Mouse (Mus musculus) lung, embryonic 14.5 days (tissue): ENCODE results near the gene Fosl2. TPM values are rescaled to one million over a fixed set of nuclear protein-coding genes. Genes with fewer than 3 reads are reported as not detected.
"Not testable (repeated sequence)": the region's sequence is repeated elsewhere in the genome, so short reads cannot be mapped to it uniquely, and the experiment has no call there.

Experiments used
- ATAC-seq: fragments of 200-750 bp; cut with Nextera tagmentation; 2 replicates; pipeline ENCODE4 v1.8.0; 2017; ENCODE audit warnings: mild to moderate bottlenecking, moderate TSS enrichment, moderate library complexity; ENCODE audit not compliant: insufficient read depth
- DNase-seq: peaks from one replicate; pipeline ENCODE4 v3.0.0-alpha.2; 2015
- H3K27ac ChIP-seq: fragments of 300-500 bp; sonication (generic); 2 replicates; pipeline ENCODE4 v1.5.1; 2014; ENCODE audit warnings: low read depth, mild to moderate bottlenecking, moderate library complexity
- H3K27me3 ChIP-seq: fragments of 300-500 bp; sonication (generic); 2 replicates; pipeline ENCODE4 v1.6.1; 2014; ENCODE audit warnings: low read length, control low read depth; ENCODE audit not compliant: insufficient read depth
- H3K36me3 ChIP-seq: fragments of 300-500 bp; sonication (generic); 2 replicates; pipeline ENCODE4 v1.6.1; 2014; ENCODE audit warnings: control low read depth; ENCODE audit not compliant: insufficient read depth
- H3K4me1 ChIP-seq: fragments of 300-500 bp; sonication (generic); 2 replicates; pipeline ENCODE4 v1.6.1; 2014; ENCODE audit warnings: antibody characterized with exemption, control low read depth; ENCODE audit not compliant: insufficient read depth
- H3K4me2 ChIP-seq: fragments of 300-500 bp; sonication (generic); 2 replicates; pipeline ENCODE4 v1.6.1; 2014; ENCODE audit warnings: mild to moderate bottlenecking
- H3K4me3 ChIP-seq: fragments of 300-500 bp; sonication (generic); 2 replicates; pipeline ENCODE4 v1.5.1; 2014; ENCODE audit warnings: low read depth, low read length
- H3K9ac ChIP-seq: fragments of 300-500 bp; sonication (generic); 2 replicates; pipeline ENCODE4 v1.6.1; 2014
- H3K9me3 ChIP-seq: fragments of 300-500 bp; sonication (generic); 2 replicates; pipeline ENCODE4 v1.6.1; 2016; ENCODE audit warnings: low read depth, low read length, control low read depth
- CTCF ChIP-seq: IDR thresholded peaks from 2 replicates; pipeline ENCODE4 v1.5.1; 2016; ENCODE audit warnings: antibody characterized with exemption, low read depth
- WGBS: fragments of 180-500 bp; shearing (Covaris S2); extraction: QIAGEN DNeasy Blood & Tissue Kit; methylation state at CpG from one replicate; pipeline ENCODE4 v1.1.7; 2014; 5-methylcytosine and 5-hydroxymethylcytosine counted together
- polyA plus RNA-seq: library from polyadenylated mRNA; unstranded; fragments of >200 nt; fragmentation: Nextera tagmentation; extraction: Ambion mirVana; gene quantifications from 2 replicates; pipeline ENCODE4 v1.2.1, GENCODE M21; 2014

Fosl2 gene
- polyA plus RNA-seq, 1 experiment from 2014 or later = 3.9 TPM

GRCm38 (mm10) chr5:32177737-32178136, 42.1 kb downstream of the Fosl2 start:
- 66% methylated on average over 4 of the region's 4 CpGs for WGBS
- Histone ChIP-seq H3K9ac (no peak overlapping the region), H3K4me2 (no peak overlapping the region), H3K4me1 (no peaks in the 10 kb centered on the region), H3K4me3 (no peak overlapping the region), H3K27me3 (no peaks in the 10 kb centered on the region), H3K9me3 (no peaks in the 10 kb centered on the region), H3K36me3 (no peaks in the 10 kb centered on the region), H3K27ac (no peak overlapping the region)
- TF ChIP-seq CTCF = no peak
- no peak for DNase-seq
- no peak for ATAC-seq

GRCm38 (mm10) chr5:32178720-32179119, 43.1 kb downstream of the Fosl2 start:
- not testable (repeated sequence) for H3K4me3 ChIP-seq, H3K4me1 ChIP-seq, H3K36me3 ChIP-seq, H3K4me2 ChIP-seq, ATAC-seq, H3K27ac ChIP-seq, H3K9me3 ChIP-seq, H3K9ac ChIP-seq, H3K27me3 ChIP-seq, DNase-seq
- 71% methylated on average over 5 of the region's 6 CpGs for WGBS

DNA sequence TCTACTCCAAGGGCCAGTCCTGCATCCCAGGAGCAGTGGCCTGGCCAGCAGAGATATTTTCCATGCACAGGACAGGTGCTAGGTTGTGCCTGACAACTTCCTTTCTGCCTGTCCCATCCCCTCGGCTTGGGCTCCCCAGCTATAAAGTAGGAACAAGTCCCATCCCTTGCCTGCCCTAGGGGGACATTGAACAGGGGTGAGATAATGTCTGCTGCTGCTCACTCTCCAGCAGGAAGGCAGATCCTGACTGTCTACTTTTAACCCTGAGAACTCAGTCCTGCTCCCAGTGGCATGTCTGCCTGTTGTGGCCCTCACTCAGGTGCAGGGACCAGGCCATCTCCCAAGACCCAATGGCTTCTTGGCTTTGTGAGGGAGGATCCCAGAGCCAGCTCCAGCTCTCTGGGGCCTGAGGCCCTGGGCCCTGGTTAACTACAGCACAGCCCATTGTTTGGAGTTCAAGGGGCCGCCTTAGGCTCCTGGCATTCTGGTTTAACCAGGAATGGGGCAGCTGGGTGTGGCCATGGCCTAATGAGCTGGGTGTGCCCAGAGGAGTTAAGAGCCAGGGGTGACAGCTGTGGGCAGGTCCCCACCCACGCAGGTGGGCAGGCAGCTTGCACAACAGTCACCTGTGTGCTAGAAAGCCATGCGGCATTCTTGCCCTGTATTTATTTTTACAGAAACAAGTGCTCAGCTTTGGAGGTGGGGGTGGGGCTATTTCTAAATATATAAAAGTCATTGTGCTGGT, 47.5 kb downstream of the Fosl2 start:
- DNase-seq (peak; percentile 40), ATAC-seq (peak; percentile 75)
- Histone ChIP-seq H3K4me2 (no peak overlapping the region), H3K4me1 (no peaks in the 10 kb centered on the region), H3K27me3 (no peaks in the 10 kb centered on the region), H3K27ac (peak overlapping the region; percentile 21; the same call in 1 of the 2 replicates), H3K9me3 (no peaks in the 10 kb centered on the region), H3K36me3 (no peaks in the 10 kb centered on the region), H3K4me3 (no peak overlapping the region), H3K9ac (no peak overlapping the region)
- no peak for TF ChIP-seq CTCF
- WGBS = 54% methylated on average over 4 of the region's 4 CpGs

DNA sequence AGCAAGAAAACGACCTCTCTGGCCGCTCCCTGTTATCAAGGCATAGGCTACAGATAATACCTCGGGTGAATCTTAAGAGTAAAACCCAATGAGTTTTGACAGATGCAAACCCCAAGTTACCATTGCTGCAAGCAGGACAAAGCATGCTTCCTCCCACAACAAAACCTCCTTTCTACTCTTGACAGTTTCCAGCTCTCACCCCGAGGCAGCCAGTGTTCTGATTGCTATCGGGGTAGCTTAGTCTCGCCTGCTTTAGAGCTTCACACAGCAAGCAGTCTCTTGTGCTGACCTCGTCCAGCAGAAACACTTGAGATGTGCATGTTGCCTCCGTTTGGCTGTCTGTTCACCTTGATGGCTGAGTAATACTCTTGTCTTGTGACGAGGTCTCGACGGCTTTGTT, 52.1 kb downstream of the Fosl2 start:
- H3K4me2 ChIP-seq = no peak overlapping the region
- H3K27me3 ChIP-seq = no peaks in the 10 kb centered on the region
- no peak for ATAC-seq
- no peaks in the 10 kb centered on the region for H3K9me3 ChIP-seq
- H3K4me1 ChIP-seq = no peaks in the 10 kb centered on the region
- DNase-seq = no peak
- H3K4me3 ChIP-seq = no peak overlapping the region
- H3K36me3 ChIP-seq = no peaks in the 10 kb centered on the region
- no peak overlapping the region for H3K27ac ChIP-seq
- TF ChIP-seq CTCF = no peak
- no peak overlapping the region for H3K9ac ChIP-seq
- WGBS = 42% methylated on average over 11 of the region's 11 CpGs

GRCm38 (mm10) chr5:32191259-32191658, 55.7 kb downstream of the Fosl2 start:
- Histone ChIP-seq H3K27ac (no peak overlapping the region), H3K27me3 (no peaks in the 10 kb centered on the region)

GRCm38 (mm10) chr5:32192016-32192845, 56.6 kb downstream of the Fosl2 start:
- no peak for ATAC-seq

More at GRCm38 (mm10) chr5:32191259-32191658, 55.7 kb downstream of the Fosl2 start:
- DNase-seq (no peak), ATAC-seq (no peak)
- no peak for TF ChIP-seq CTCF
- no peaks in the 10 kb centered on the region for H3K9me3 ChIP-seq
- no peaks in the 10 kb centered on the region for H3K4me1 ChIP-seq
- no peak overlapping the region for H3K4me3 ChIP-seq
- no peak overlapping the region for H3K4me2 ChIP-seq
- H3K36me3 ChIP-seq = no peaks in the 10 kb centered on the region
- 73% methylated on average over 5 of the region's 5 CpGs for WGBS
- H3K9ac ChIP-seq = no peak overlapping the region

DNA sequence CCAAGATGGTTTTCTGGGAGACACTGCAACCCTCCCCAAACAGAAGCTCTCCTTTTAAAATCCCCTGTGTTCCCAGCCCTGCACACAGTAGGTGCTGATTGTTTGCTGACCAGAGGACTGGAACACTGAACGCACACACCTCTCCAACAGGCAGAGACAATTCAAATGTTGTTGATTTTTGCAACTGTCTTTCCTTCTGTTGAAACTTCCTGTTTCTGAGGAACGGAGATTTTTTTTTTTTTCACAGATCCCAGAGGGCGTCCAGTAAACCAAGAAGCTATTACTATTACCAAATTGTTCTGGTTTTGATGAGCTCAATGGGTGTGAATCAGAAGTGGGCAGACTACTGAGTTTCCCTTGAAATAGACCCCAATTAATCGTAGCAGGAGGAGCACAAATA, 58.6 kb downstream of the Fosl2 start:
- H3K9ac ChIP-seq = no peak overlapping the region
- no peak for ATAC-seq
- no peak for DNase-seq
- no peaks in the 10 kb centered on the region for H3K9me3 ChIP-seq
- H3K36me3 ChIP-seq = no peaks in the 10 kb centered on the region
- no peak overlapping the region for H3K4me2 ChIP-seq
- 66% methylated on average over 4 of the region's 4 CpGs for WGBS
- no peak for TF ChIP-seq CTCF
- H3K4me3 ChIP-seq = no peak overlapping the region
- H3K27ac ChIP-seq = no peak overlapping the region
- no peaks in the 10 kb centered on the region for H3K27me3 ChIP-seq
- H3K4me1 ChIP-seq = no peaks in the 10 kb centered on the region

More at GRCm38 (mm10) chr5:32192016-32192845, 56.6 kb downstream of the Fosl2 start:
- no peak for TF ChIP-seq CTCF
- WGBS = 75% methylated on average over 16 of the region's 16 CpGs
- H3K4me2 ChIP-seq = no peak overlapping the region
- H3K36me3 ChIP-seq = no peaks in the 10 kb centered on the region
- H3K9me3 ChIP-seq = no peaks in the 10 kb centered on the region
- no peaks in the 10 kb centered on the region for H3K4me1 ChIP-seq
- no peaks in the 10 kb centered on the region for H3K27me3 ChIP-seq
- DNase-seq = peak; percentile 9
- no peak overlapping the region for H3K27ac ChIP-seq
- no peak overlapping the region for H3K4me3 ChIP-seq
- no peak overlapping the region for H3K9ac ChIP-seq
